Mouse (Mus musculus) E14TG2a.4 (cell line): ENCODE data around the gene Gm47985.

Experiments used
- CTCF ChIP-seq: conservative IDR thresholded peaks from 2 replicates; pipeline ENCODE4 v1.5.1; 2014; ENCODE audit warnings: low read length
- NANOG ChIP-seq: IDR thresholded peaks from 2 replicates; pipeline ENCODE4 v1.6.1; 2014; ENCODE audit warnings: borderline replicate concordance, low read length, mixed read lengths
- POU5F1 ChIP-seq: IDR thresholded peaks from 2 replicates; pipeline ENCODE4 v1.6.1; 2014; ENCODE audit warnings: low read length, borderline replicate concordance

DNA sequence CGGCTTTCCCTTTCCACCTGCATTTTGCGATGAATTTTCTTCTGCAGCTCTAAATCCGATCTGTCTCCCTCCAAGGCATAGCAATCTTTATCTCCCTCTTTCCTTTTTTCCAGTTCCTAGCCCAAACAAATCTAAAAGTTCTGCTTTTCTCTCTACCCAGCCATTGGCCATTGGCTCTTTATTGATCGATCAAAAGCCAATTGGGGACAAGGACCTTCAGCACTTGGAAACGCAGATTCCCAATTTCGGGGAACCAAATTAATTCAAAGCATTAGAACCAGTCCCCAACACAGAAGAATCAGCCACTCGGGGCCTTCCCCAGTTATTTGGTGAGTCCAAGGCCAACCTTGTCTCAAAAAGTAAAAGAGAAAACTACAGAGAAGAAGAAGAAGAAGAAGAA, 49.7 kb upstream of the Gm47985 start:
- TF ChIP-seq CTCF = no peak
- no peak for TF ChIP-seq NANOG
- TF ChIP-seq POU5F1 = no peak
